Mouse (Mus musculus) thymus, postnatal 0 days (tissue): ENCODE measurements around the gene Tcp10b. TPM values are rescaled to one million over a fixed set of nuclear protein-coding genes. Genes with fewer than 3 reads are reported as not detected.
A peak's percentile ranks its signal among the peaks of the same experiment; 100 is the strongest.
"Not testable (repeated sequence)": the region's sequence is repeated elsewhere in the genome, so short reads cannot be mapped to it uniquely, and the experiment has no call there.

Experiments used
- DNase-seq: peaks from one replicate; pipeline ENCODE4 v3.0.0-alpha.2; 2015; ENCODE audit warnings: low spot score
- polyA plus RNA-seq: library from polyadenylated mRNA; unstranded; fragments of >200 nt; fragmentation: Nextera tagmentation; extraction: Ambion mirVana; gene quantifications from 2 replicates; pipeline ENCODE4 v1.2.1, GENCODE M21; 2015

Tcp10b gene
- 0.21 TPM in 1 of 2 replicates, not detected in the other for polyA plus RNA-seq

GRCm38 (mm10) chr17:13060804-13061203, at the start of gene Tcp10b:
TSS of gene Tcp10b (plus strand) at chr17:13061104.
- DNase-seq, result not testable (repeated sequence)

- DNase-seq, result no peak
Measured at GRCm38 (mm10) chr17:13013316-13013715, 47.6 kb upstream of the Tcp10b start.

GRCm38 (mm10) chr17:13036627-13037192, 24.2 kb upstream of the Tcp10b start:
- not testable (repeated sequence) for DNase-seq

GRCm38 (mm10) chr17:13043846-13044673, 16.8 kb upstream of the Tcp10b start:
- peak; percentile 61 for DNase-seq

- not testable (repeated sequence) for DNase-seq
Measured at GRCm38 (mm10) chr17:13052124-13052813, 8.6 kb upstream of the Tcp10b start, which contains the start of gene Gpr31b. TSS of gene Gpr31b (minus strand) at chr17:13052296.

- not testable (repeated sequence) for DNase-seq
Measured at GRCm38 (mm10) chr17:13062882-13063281, 2.0 kb downstream of the Tcp10b start.

- not testable (repeated sequence) for DNase-seq
Measured at GRCm38 (mm10) chr17:13067864-13068385, 7.0 kb downstream of the Tcp10b start.

GRCm38 (mm10) chr17:13069227-13069626, 8.3 kb downstream of the Tcp10b start:
- DNase-seq, result not testable (repeated sequence)

GRCm38 (mm10) chr17:13091510-13091909, 30.6 kb downstream of the Tcp10b start:
- DNase-seq, result not testable (repeated sequence)

GRCm38 (mm10) chr17:13092100-13092764, 31.3 kb downstream of the Tcp10b start:
- not testable (repeated sequence) for DNase-seq

GRCm38 (mm10) chr17:13092960-13093359, 32.1 kb downstream of the Tcp10b start:
- not testable (repeated sequence) for DNase-seq

GRCm38 (mm10) chr17:13106563-13106962, 45.7 kb downstream of the Tcp10b start:
- not testable (repeated sequence) for DNase-seq

- not testable (repeated sequence) for DNase-seq
Measured at GRCm38 (mm10) chr17:13112504-13113291, 51.8 kb downstream of the Tcp10b start.

GRCm38 (mm10) chr17:13123308-13124038, 62.6 kb downstream of the Tcp10b start:
- DNase-seq, result not testable (repeated sequence)

- DNase-seq, result not testable (repeated sequence)
Measured at GRCm38 (mm10) chr17:13124241-13124640, 63.3 kb downstream of the Tcp10b start.

GRCm38 (mm10) chr17:13129324-13129723, 68.4 kb downstream of the Tcp10b start:
- not testable (repeated sequence) for DNase-seq

- DNase-seq, result not testable (repeated sequence)
Measured at GRCm38 (mm10) chr17:13129737-13130465, 69.0 kb downstream of the Tcp10b start.

- not testable (repeated sequence) for DNase-seq
Measured at GRCm38 (mm10) chr17:13131710-13132109, 70.8 kb downstream of the Tcp10b start, which contains the start of gene Unc93a. TSS of gene Unc93a (minus strand) at chr17:13131810.
